Mouse (Mus musculus): ENCODE results near the gene Cdk19. TPM values are rescaled to one million over a fixed set of nuclear protein-coding genes. Genes with fewer than 3 reads are reported as not detected.

The Cdk19 gene
- total and polyA plus RNA-seq, 3 experiments: 3.3 to 4.7 (median 4.0) TPM

DNA sequence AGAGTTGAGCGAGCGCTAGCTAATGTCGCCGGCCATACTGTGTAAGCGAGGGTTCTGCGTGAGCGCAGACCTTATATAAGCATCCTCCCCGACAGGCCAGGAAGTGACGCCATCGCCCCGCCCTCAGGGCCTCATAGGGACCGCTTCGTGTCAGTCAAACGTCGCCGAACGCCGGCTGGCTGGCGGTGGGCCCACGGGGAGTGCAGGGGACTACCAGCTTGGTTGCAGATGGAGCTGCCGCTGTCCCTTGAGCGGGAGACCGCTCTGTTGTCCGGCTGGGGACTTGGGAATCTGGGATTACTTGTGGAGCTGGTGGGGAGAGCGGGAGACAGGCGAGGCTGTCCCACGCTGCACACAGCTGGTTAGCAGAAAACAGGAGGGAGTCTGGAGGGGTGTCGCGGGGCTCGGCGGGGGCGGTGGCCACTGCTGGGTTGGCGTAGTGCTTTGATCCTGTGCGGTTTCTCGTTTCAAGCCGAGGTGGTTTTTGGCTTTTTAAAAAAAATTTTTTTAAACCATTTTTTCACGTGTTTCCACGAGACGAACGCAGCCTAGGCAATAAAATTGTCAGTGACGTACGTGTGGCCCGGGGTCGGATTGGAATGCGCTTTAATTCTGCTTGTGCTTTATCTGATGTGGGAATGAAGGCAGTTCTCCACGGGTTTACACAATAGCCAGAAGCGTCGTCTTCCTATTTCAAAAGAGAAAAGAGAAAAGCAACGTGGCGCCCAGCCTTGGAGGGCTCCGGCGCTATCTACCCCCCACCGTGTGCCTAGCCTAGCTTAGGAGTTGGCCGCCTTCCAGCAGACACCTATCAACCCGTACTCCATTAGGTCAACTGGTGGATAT lies 37.0 kb upstream of the Cdk19 start, which contains the start of gene Amd1 (continued):
- no peak for TF ChIP-seq MAX (IDR thresholded peaks at IDR 0.05; ENCODE audit: low read length)
- no peak for TF ChIP-seq SMC3 (IDR thresholded peaks at IDR 0.05; ENCODE audit: low read depth, low read length)
- peak; percentile 45; the same call in 1 of the 2 replicates for TF ChIP-seq ELF1 (IDR thresholded peaks at IDR 0.05; ENCODE audit: low read depth, low read length)
- TF ChIP-seq JUN (IDR thresholded peaks at IDR 0.05; ENCODE audit: insufficient read depth, low read depth, low read length): no peak
- peak; percentile 76; the same call in 1 of the 2 replicates for TF ChIP-seq SIN3A (IDR thresholded peaks at IDR 0.05; ENCODE audit: low read length)
- TF ChIP-seq MEF2A (IDR thresholded peaks at IDR 0.05; ENCODE audit: borderline replicate concordance, low read depth, low read length): 0 out of 2 replicates have a peak, but pooled peaks have one; percentile 30
- TF ChIP-seq MYC (IDR thresholded peaks at IDR 0.05; ENCODE audit: low read depth, low read length): 0 out of 2 replicates have a peak, but pooled peaks have one; percentile 41
- 0 out of 2 replicates have a peak, but pooled peaks have one; percentile 66 for TF ChIP-seq POLR2AphosphoS2 (IDR thresholded peaks at IDR 0.05; ENCODE audit: low read depth, low read length)
- TF ChIP-seq E2F4 (IDR thresholded peaks at IDR 0.05; ENCODE audit: insufficient replicate concordance, low read depth, low read length): 0 out of 2 replicates have a peak, but pooled peaks have one; percentile 14
- TF ChIP-seq EP300 (IDR thresholded peaks at IDR 0.05; ENCODE audit: low read length): 0 out of 2 replicates have a peak, but pooled peaks have one; percentile 34
- TF ChIP-seq PAX5 (IDR thresholded peaks at IDR 0.05; ENCODE audit: low read length): no peak
- no peak for TF ChIP-seq CHD1 (IDR thresholded peaks at IDR 0.05; ENCODE audit: low read depth, low read length)

DNA sequence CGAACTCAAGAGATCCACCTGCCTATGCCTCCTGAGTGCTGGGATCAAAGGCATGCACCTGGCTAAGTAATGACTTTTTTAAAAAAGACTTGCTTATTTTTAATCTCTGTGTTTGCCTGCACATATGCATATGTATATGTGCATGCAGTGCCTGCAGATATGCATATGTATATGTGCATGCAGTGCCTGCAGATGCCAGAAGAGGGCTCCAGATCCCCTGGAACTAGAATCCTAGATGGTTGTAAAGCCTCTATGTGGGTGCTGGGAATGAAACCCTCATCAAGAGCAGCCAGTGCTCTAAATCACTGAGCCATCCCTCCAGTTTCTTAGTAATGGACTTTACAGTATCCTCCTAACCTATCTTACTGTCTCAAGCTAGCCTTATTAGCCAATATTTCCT lies 33.4 kb upstream of the Cdk19 start:
- no peak overlapping the region for H3K4me2 ChIP-seq (ENCODE audit: insufficient read depth, low read depth, poor library complexity, severe bottlenecking)
- dilution Hi-C loops (cut with MboI; ENCODE audit: extremely low pct_ligation_motif_present, extremely low pct_unique_long_range_greater_than_20kb, low sequenced_read_pairs) (no loop called here), in situ Hi-C loops (cut with MboI; ENCODE audit: low pct_ligation_motif_present, low pct_unique_long_range_greater_than_20kb, low sequenced_read_pairs) (no loop called here)
- peaks cover 6% of the 10 kb centered on the region for H3K79me2 ChIP-seq (replicated peaks; ENCODE audit: control insufficient read depth, extremely low read depth, insufficient read depth, poor library complexity, severe bottlenecking)
- no peak overlapping the region for H3K9ac ChIP-seq (ENCODE audit: insufficient read depth, low read depth)
- H3K4me3 ChIP-seq (replicated peaks in 1 of 3; ENCODE audit: low read depth in 2 of 3, low read length in 2 of 3, poor library complexity in 1 of 3): no peak overlapping the region
- peaks cover 8 to 16% of the 10 kb centered on the region in 2 experiments for H3K4me1 ChIP-seq (ENCODE audit: control insufficient read depth in 1 of 2, insufficient read depth in 2 of 2)
- peaks cover 10% of the 10 kb centered on the region for H3K9me3 ChIP-seq (replicated peaks; ENCODE audit: low read length)
- no peaks in the 10 kb centered on the region for H3K36me3 ChIP-seq (replicated peaks in 1 of 2; ENCODE audit: control insufficient read depth in 1 of 2, insufficient read depth in 1 of 2, low read length in 1 of 2)
- TF ChIP-seq NELFE (IDR thresholded peaks at IDR 0.05; ENCODE audit: low read depth, low read length) (no peak), E2F4 (IDR thresholded peaks at IDR 0.05; ENCODE audit: insufficient replicate concordance, low read depth, low read length) (no peak), MAFK (IDR thresholded peaks at IDR 0.05; ENCODE audit: insufficient replicate concordance, low read length) (no peak), USF2 (conservative IDR thresholded peaks at IDR 0.05; ENCODE audit: low read depth, low read length) (no peak), SMC3 (IDR thresholded peaks at IDR 0.05; ENCODE audit: low read depth, low read length) (0 out of 2 replicates have a peak, but pooled peaks have one; percentile 7), EP300 (IDR thresholded peaks at IDR 0.05; ENCODE audit: low read length) (no peak), ELF1 (IDR thresholded peaks at IDR 0.05; ENCODE audit: low read depth, low read length) (no peak), CTCF (conservative IDR thresholded peaks at IDR 0.05 in 1 of 2, IDR thresholded peaks at IDR 0.05 in 1 of 2; ENCODE audit: low read depth in 2 of 2, low read length in 2 of 2) (peak in 1 of 2 experiments; percentile 38; a peak in 2 of 4 replicates), RAD21 (IDR thresholded peaks at IDR 0.05; ENCODE audit: low read depth, low read length) (peak; percentile 24), ZKSCAN1 (IDR thresholded peaks at IDR 0.05; ENCODE audit: borderline replicate concordance, low read depth, low read length) (no peak)
- no peak for DNase-seq (ENCODE audit: extremely low read depth)
- no peak overlapping the region for H3K27ac ChIP-seq (ENCODE audit: insufficient read depth, low read depth)
- peaks cover 15% of the 10 kb centered on the region for H3K27me3 ChIP-seq (replicated peaks)

Data from CH12.LX (cell line).